Mouse (Mus musculus) embryo, embryonic 11 days (tissue): Measurements from ENCODE around the gene Atp8b3.

ENCODE experiments used
- DNase-seq: peaks from one replicate; pipeline ENCODE4 v3.0.0-alpha.2; 2015

Atp8b3 gene

GRCm38 (mm10) chr10:80566375-80567092 is 27.6 kb upstream of the Atp8b3 start:
- peak; percentile 85 for DNase-seq

- peak; percentile 97 for DNase-seq
Measured at GRCm38 (mm10) chr10:80561116-80561944, 22.4 kb upstream of the Atp8b3 start, which contains the start of gene Rexo1. Gene Rexo1 (minus strand): TSS chr10:80561560.

GRCm38 (mm10) chr10:80560621-80561020 is 21.7 kb upstream of the Atp8b3 start:
- DNase-seq: no peak

GRCm38 (mm10) chr10:80559431-80559830 is 20.5 kb upstream of the Atp8b3 start:
- DNase-seq: no peak

- DNase-seq: peak; percentile 79
Measured at GRCm38 (mm10) chr10:80557346-80557965, 18.5 kb upstream of the Atp8b3 start.

GRCm38 (mm10) chr10:80553997-80554396 is 15.1 kb upstream of the Atp8b3 start:
- no peak for DNase-seq

GRCm38 (mm10) chr10:80553575-80553974 is 14.7 kb upstream of the Atp8b3 start:
- DNase-seq: no peak

- no peak for DNase-seq
Measured at GRCm38 (mm10) chr10:80552364-80552763, 13.4 kb upstream of the Atp8b3 start.

- no peak for DNase-seq
Measured at GRCm38 (mm10) chr10:80549279-80549678, 10.4 kb upstream of the Atp8b3 start.

- peak; percentile 81 for DNase-seq
Measured at GRCm38 (mm10) chr10:80548428-80549006, 9.6 kb upstream of the Atp8b3 start.

GRCm38 (mm10) chr10:80547539-80547938 is 8.6 kb upstream of the Atp8b3 start:
- DNase-seq: no peak

GRCm38 (mm10) chr10:80546945-80547344 is 8.0 kb upstream of the Atp8b3 start:
- DNase-seq: no peak

- no peak for DNase-seq
Measured at GRCm38 (mm10) chr10:80545590-80545989, 6.7 kb upstream of the Atp8b3 start.

GRCm38 (mm10) chr10:80543873-80544272 is 4.9 kb upstream of the Atp8b3 start:
- no peak for DNase-seq

GRCm38 (mm10) chr10:80539493-80539892 is 569 bp upstream of the Atp8b3 start:
- no peak for DNase-seq

- DNase-seq: no peak
Measured at GRCm38 (mm10) chr10:80538180-80538579, 744 bp downstream of the Atp8b3 start.

- DNase-seq: peak; percentile 41
Measured at GRCm38 (mm10) chr10:80535711-80536110, 3.2 kb downstream of the Atp8b3 start.

- no peak for DNase-seq
Measured at GRCm38 (mm10) chr10:80535071-80535470, 3.9 kb downstream of the Atp8b3 start.

- DNase-seq: peak; percentile 57
Measured at GRCm38 (mm10) chr10:80533704-80534103, 5.2 kb downstream of the Atp8b3 start.

GRCm38 (mm10) chr10:80532783-80533182 is 6.1 kb downstream of the Atp8b3 start:
- no peak for DNase-seq

GRCm38 (mm10) chr10:80526172-80526571 is 12.8 kb downstream of the Atp8b3 start:
- DNase-seq: peak; percentile 69

- DNase-seq: no peak
Measured at GRCm38 (mm10) chr10:80523299-80523698, 15.6 kb downstream of the Atp8b3 start.

- DNase-seq: no peak
Measured at GRCm38 (mm10) chr10:80519287-80519686, 19.6 kb downstream of the Atp8b3 start.
